Mouse (Mus musculus): Measurements from ENCODE around the gene Slc9a8.

GRCm38 (mm10) chr2:167424516-167424915, 3.0 kb downstream of the Slc9a8 start:
- TF ChIP-seq CTCF (IDR thresholded peaks at IDR 0.05; ENCODE audit: low read depth, low read length) (no peak), POLR2A (IDR thresholded peaks at IDR 0.05; ENCODE audit: extremely low read depth, insufficient read depth, low read length) (no peak)

Data from liver, adult 2 months (tissue).